In the genomic region with DNA sequence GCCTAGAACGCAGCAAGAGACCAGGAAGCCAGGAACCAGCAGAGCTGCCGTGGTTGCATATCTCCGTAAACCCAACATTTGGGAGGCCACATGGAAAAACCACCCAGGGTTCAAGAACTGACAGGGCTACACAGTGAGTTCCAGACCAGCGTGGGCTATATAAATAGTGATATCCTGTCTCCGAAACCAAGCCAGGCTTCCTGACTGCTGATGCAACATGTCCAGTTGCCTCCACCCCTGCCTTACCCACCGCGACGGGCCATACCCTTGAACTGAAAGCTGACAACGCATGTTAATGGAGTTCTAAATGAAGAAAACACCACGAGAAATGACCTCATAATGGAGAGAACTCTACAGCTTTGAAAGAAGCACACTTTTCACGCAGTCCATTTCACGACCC, we compare ENCODE assay signal across 8 mouse cellular contexts. TPM values are rescaled to one million over a fixed set of nuclear protein-coding genes. Genes with fewer than 3 reads are reported as not detected.
DNase-seq lines count a peak whose midpoint lies in the region; ATAC-seq lines count a peak whose summit lies in the region.

No protein-coding gene starts in this region.

- intact Hi-C loops in heart, postnatal 10 days (cut with DNase I) = no loop called here

- H3K36me3 ChIP-seq in heart, embryonic 13.5 days = no peaks in the 10 kb centered on the region
- H3K36me3 ChIP-seq in liver, embryonic 12.5 days = no peaks in the 10 kb centered on the region

- 59% methylated on average over 12 of the region's 12 CpGs for WGBS in heart, embryonic 13.5 days
- 31% methylated on average over 12 of the region's 12 CpGs for WGBS in liver, embryonic 12.5 days (ENCODE audit: insufficient replicate concordance)

- 0 out of 2 replicates have a peak overlapping the region, but pooled peaks have one; percentile 51 for H3K4me2 ChIP-seq in heart, embryonic 13.5 days
- no peak overlapping the region for H3K4me2 ChIP-seq in liver, embryonic 12.5 days

- H3K27ac ChIP-seq in heart, embryonic 13.5 days (replicated peaks) = peak overlapping the region; percentile 83; the same call in 1 of the 2 replicates
- H3K27ac ChIP-seq in liver, embryonic 12.5 days = peak overlapping the region; percentile 1; the same call in 1 of the 2 replicates

- H3K9me3 ChIP-seq in heart, embryonic 13.5 days = no peaks in the 10 kb centered on the region
- H3K9me3 ChIP-seq in liver, embryonic 12.5 days (replicated peaks) = no peaks in the 10 kb centered on the region

- no peak for ATAC-seq in heart, embryonic 13.5 days (ENCODE audit: extremely low read depth, insufficient number of reproducible peaks, low FRiP score, low TSS enrichment)
- peak; percentile 60 for ATAC-seq in granulocyte monocyte progenitor cell, adult 5-6 weeks (replicated peaks; ENCODE audit: poor library complexity, severe bottlenecking)
- ATAC-seq in liver, embryonic 12.5 days = no peak
- ATAC-seq in megakaryocyte, adult 5-6 weeks (ENCODE audit: poor library complexity, severe bottlenecking) = peak; percentile 43

- H3K4me1 ChIP-seq in heart, embryonic 13.5 days = peaks cover 53% of the 10 kb centered on the region
- H3K4me1 ChIP-seq in liver, embryonic 12.5 days = peaks cover 51% of the 10 kb centered on the region

- H3K4me3 ChIP-seq in heart, embryonic 13.5 days = no peak overlapping the region
- no peak overlapping the region for H3K4me3 ChIP-seq in liver, embryonic 12.5 days

- H3K27me3 ChIP-seq in heart, embryonic 13.5 days (replicated peaks) = no peaks in the 10 kb centered on the region
- H3K27me3 ChIP-seq in liver, embryonic 12.5 days (replicated peaks) = no peaks in the 10 kb centered on the region

- DNase-seq in heart, postnatal 10 days = no peak
- no peak for DNase-seq in layer of hippocampus, postnatal 14 days (ENCODE audit: low spot score in 2 of 2)
- DNase-seq in Muller cell, postnatal 12 days (ENCODE audit: inconsistent ontology term) = no peak
- DNase-seq in urinary bladder, postnatal 4 days (ENCODE audit: low spot score in 2 of 2) = no peak

- H3K9ac ChIP-seq in heart, embryonic 13.5 days = no peak overlapping the region
- no peak overlapping the region for H3K9ac ChIP-seq in liver, embryonic 12.5 days

RNA-seq across cellular contexts. Expression of gene Gna13, which starts 14.2 kb away (rescaled TPM):
- 17.8 and 18.6 TPM in 2 replicates for polyA plus RNA-seq in heart, embryonic 13.5 days (2015; fragmentation: Nextera tagmentation; extraction: Ambion mirVana)
- total RNA-seq in heart, postnatal 10 days (2021) = 10 to 100 TPM; 45.7 to 48.7 TPM
- 34.6 and 38.5 TPM in 2 replicates for total RNA-seq in granulocyte monocyte progenitor cell, adult 5-6 weeks (2014; fragmentation: Nextera tagmentation)
- total RNA-seq in granulocyte monocyte progenitor cell, adult 5-6 weeks (2017) = 40.6 and 43.5 TPM in 2 replicates
- 18.0 and 19.4 TPM in 2 replicates for polyA plus RNA-seq in liver, embryonic 12.5 days (2016; fragmentation: Nextera tagmentation; extraction: Ambion mirVana)
- total RNA-seq in megakaryocyte, adult 5-6 weeks (2015) = 59.5 and 61.2 TPM in 2 replicates
- 54.2 and 57.3 TPM in 2 replicates for total RNA-seq in megakaryocyte, adult 5-6 weeks (2017)
- total RNA-seq in layer of hippocampus, postnatal 14 days (2021) = 10 to 100 TPM; 57.0 to 60.3 TPM

RNA-seq across cellular contexts. Expression of gene Rgs9, which starts 50.5 kb away (rescaled TPM):
- polyA plus RNA-seq in heart, embryonic 13.5 days (2015; fragmentation: Nextera tagmentation; extraction: Ambion mirVana) = 0.60 and 0.64 TPM in 2 replicates
- under 1 TPM; 0.62 to 0.69 TPM for total RNA-seq in heart, postnatal 10 days (2021)
- not detected in 2 replicates for total RNA-seq in granulocyte monocyte progenitor cell, adult 5-6 weeks (2014; fragmentation: Nextera tagmentation)
- total RNA-seq in granulocyte monocyte progenitor cell, adult 5-6 weeks (2017) = not detected in 2 replicates
- 0.10 and 0.13 TPM in 2 replicates for polyA plus RNA-seq in liver, embryonic 12.5 days (2016; fragmentation: Nextera tagmentation; extraction: Ambion mirVana)
- 0.09 TPM in 1 of 2 replicates, not detected in the other for total RNA-seq in megakaryocyte, adult 5-6 weeks (2015)
- not detected in 2 replicates for total RNA-seq in megakaryocyte, adult 5-6 weeks (2017)
- total RNA-seq in layer of hippocampus, postnatal 14 days (2021) = 10 to 100 TPM; 13.9 to 14.6 TPM

Comparison
In these comparisons a context has a peak if more than half of its experiments do, and no peak if none do; other contexts are left out.
1. ATAC-seq: peak in granulocyte monocyte progenitor cell, adult 5-6 weeks (single experiment) and megakaryocyte, adult 5-6 weeks (single experiment); none in heart, embryonic 13.5 days (single experiment) and liver, embryonic 12.5 days (single experiment).
2. RNA of gene Rgs9, which starts 50.5 kb away (total RNA-seq): 13.9 to 14.6 TPM in layer of hippocampus, postnatal 14 days; 0.62 to 0.69 TPM in heart, postnatal 10 days, 0.09 TPM in megakaryocyte, adult 5-6 weeks and not detected in granulocyte monocyte progenitor cell, adult 5-6 weeks; every median in the first group is over 4 times any median in the second.